Mouse (Mus musculus) urinary bladder, postnatal 36 days (tissue): ENCODE measurements around the gene 2810408A11Rik.

Source experiments
- DNase-seq, 2 experiments: peaks; one replicate each; pipeline ENCODE4 v3.0.0; 2022; ENCODE audit warnings: low spot score in 2 of 2, mixed read lengths in 1 of 2

The 2810408A11Rik gene

DNA sequence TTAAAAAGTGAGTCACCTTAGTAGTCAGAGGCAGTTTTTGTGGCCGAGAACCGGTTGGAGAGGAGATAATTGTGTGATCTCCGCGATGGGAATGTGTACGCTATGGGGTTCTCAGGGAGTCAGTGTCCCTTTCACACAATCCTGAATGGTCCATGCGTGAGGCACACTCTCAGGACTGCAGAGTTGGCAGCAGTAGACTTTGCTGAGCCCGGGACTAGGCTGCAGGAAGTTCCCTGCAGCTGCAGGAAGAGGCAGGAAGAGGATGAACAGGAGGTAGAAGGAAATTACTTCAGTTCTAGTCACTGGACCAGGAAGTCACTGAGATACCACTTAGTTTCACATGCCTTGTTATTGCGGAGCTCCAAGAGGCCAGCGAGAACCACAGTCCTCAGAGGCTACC lies 51.7 kb downstream of the 2810408A11Rik start:
- DNase-seq, result no peak

- no peak for DNase-seq
These were observed 52.8 kb downstream of the 2810408A11Rik start for GRCm38 (mm10) chr11:69848021-69848420.
